Mouse (Mus musculus) kidney, postnatal 0 days (tissue): ENCODE results near the gene Cnot6. TPM values are rescaled to one million over a fixed set of nuclear protein-coding genes. Genes with fewer than 3 reads are reported as not detected.

ENCODE experiments used
- ATAC-seq: fragments of 200-750 bp; cut with Nextera tagmentation; replicated peaks from 2 replicates; pipeline ENCODE4 v1.8.0; 2017; ENCODE audit warnings: low read depth, moderate number of reproducible peaks, moderate TSS enrichment, moderate library complexity; ENCODE audit not compliant: low FRiP score
- DNase-seq: peaks from one replicate; pipeline ENCODE4 v3.0.0-alpha.2; 2016; ENCODE audit warnings: low spot score
- H3K27ac ChIP-seq: fragments of 300-500 bp; sonication (generic); 2 replicates; pipeline ENCODE4 v1.5.1; 2014; ENCODE audit warnings: mild to moderate bottlenecking
- H3K27me3 ChIP-seq: fragments of 300-500 bp; sonication (generic); 2 replicates; pipeline ENCODE4 v1.6.1; 2014; ENCODE audit warnings: low read length, mixed read lengths; ENCODE audit not compliant: insufficient read depth
- H3K36me3 ChIP-seq: fragments of 300-500 bp; sonication (generic); 2 replicates; pipeline ENCODE4 v1.6.1; 2014; ENCODE audit warnings: low read length, mixed read lengths; ENCODE audit not compliant: insufficient read depth
- H3K4me1 ChIP-seq: fragments of 300-500 bp; sonication (generic); replicated peaks from 2 replicates; pipeline ENCODE4 v1.6.1; 2014; ENCODE audit warnings: antibody characterized with exemption, low read length, mixed read lengths; ENCODE audit not compliant: insufficient read depth
- H3K4me2 ChIP-seq: fragments of 300-500 bp; sonication (generic); 2 replicates; pipeline ENCODE4 v1.6.1; 2014; ENCODE audit warnings: mild to moderate bottlenecking, low read length, moderate library complexity, mixed read lengths
- H3K4me3 ChIP-seq: fragments of 300-500 bp; sonication (generic); replicated peaks from 2 replicates; pipeline ENCODE4 v1.5.1; 2014; ENCODE audit warnings: low read depth, low read length
- H3K9ac ChIP-seq: fragments of 300-500 bp; sonication (generic); 2 replicates; pipeline ENCODE4 v1.6.1; 2014; ENCODE audit warnings: low read depth, low read length
- H3K9me3 ChIP-seq: fragments of 300-500 bp; sonication (generic); replicated peaks from 2 replicates; pipeline ENCODE4 v1.6.1; 2016; ENCODE audit warnings: low read length, inconsistent platforms, mixed read lengths
- CTCF ChIP-seq: IDR thresholded peaks from 2 replicates; pipeline ENCODE4 v1.5.1; 2016; ENCODE audit warnings: antibody characterized with exemption, low read depth, mild to moderate bottlenecking, moderate library complexity
- WGBS: fragments of 180-500 bp; shearing (Covaris S2); extraction: QIAGEN DNeasy Blood & Tissue Kit; methylation state at CpG from one replicate; pipeline ENCODE4 v1.1.7; 2014; 5-methylcytosine and 5-hydroxymethylcytosine counted together
- polyA plus RNA-seq: library from polyadenylated mRNA; unstranded; fragments of >200 nt; fragmentation: Nextera tagmentation; extraction: Ambion mirVana; gene quantifications from 2 replicates; pipeline ENCODE4 v1.2.1, GENCODE M21; 2015

The Cnot6 gene
- polyA plus RNA-seq, result 54.4 and 55.0 TPM in 2 replicates

GRCm38 (mm10) chr11:49712555-49713335 is at the start of gene Cnot6:
Cnot6 (minus strand) TSS chr11:49712723.
- Histone ChIP-seq H3K36me3 (no peaks in the 10 kb centered on the region), H3K9me3 (no peaks in the 10 kb centered on the region), H3K4me2 (peak within 1 kb of the TSS; percentile 66), H3K27me3 (no peaks in the 10 kb centered on the region), H3K4me3 (peak within 1 kb of the TSS; percentile 96), H3K4me1 (0 out of 2 replicates have a peak, but pooled peaks cover 14% of the 10 kb centered on the region), H3K9ac (peak within 1 kb of the TSS; percentile 97), H3K27ac (peak within 1 kb of the TSS; percentile 92)
- WGBS, result under 1% methylated on average over 48 of the region's 65 CpGs
- TF ChIP-seq CTCF, result no peak
- peak; percentile 98 for DNase-seq
- peak; percentile 97 for ATAC-seq

GRCm38 (mm10) chr11:49761130-49761529 is 48.6 kb upstream of the Cnot6 start:
- WGBS, result 87% methylated on average over 5 of the region's 5 CpGs

GRCm38 (mm10) chr11:49758096-49758495 is 45.6 kb upstream of the Cnot6 start:
- 85% methylated on average over 3 of the region's 3 CpGs for WGBS
- no peaks in the 10 kb centered on the region for H3K27me3 ChIP-seq

More at GRCm38 (mm10) chr11:49761130-49761529, 48.6 kb upstream of the Cnot6 start:
- no peak overlapping the region for H3K4me3 ChIP-seq
- no peak overlapping the region for H3K4me2 ChIP-seq
- H3K36me3 ChIP-seq, result no peaks in the 10 kb centered on the region
- no peak overlapping the region for H3K9ac ChIP-seq
- ATAC-seq (no peak), DNase-seq (no peak)
- no peaks in the 10 kb centered on the region for H3K9me3 ChIP-seq
- no peak for TF ChIP-seq CTCF
- H3K27me3 ChIP-seq, result no peaks in the 10 kb centered on the region
- H3K27ac ChIP-seq, result no peak overlapping the region
- peaks cover 11% of the 10 kb centered on the region; the same call in 1 of the 2 replicates for H3K4me1 ChIP-seq

GRCm38 (mm10) chr11:49754958-49755665 is 42.6 kb upstream of the Cnot6 start:
- H3K27ac ChIP-seq, result peak overlapping the region; percentile 57
- no peaks in the 10 kb centered on the region for H3K27me3 ChIP-seq
- no peaks in the 10 kb centered on the region for H3K9me3 ChIP-seq
- H3K4me3 ChIP-seq, result no peak overlapping the region
- no peaks in the 10 kb centered on the region for H3K36me3 ChIP-seq
- peak; percentile 44 for DNase-seq
- no peaks in the 10 kb centered on the region for H3K4me1 ChIP-seq
- 29% methylated on average over 12 of the region's 12 CpGs for WGBS
- H3K4me2 ChIP-seq, result no peak overlapping the region
- H3K9ac ChIP-seq, result no peak overlapping the region
- TF ChIP-seq CTCF, result no peak
- 0 out of 2 replicates have a peak, but pooled peaks have one; percentile 33 for ATAC-seq

More at GRCm38 (mm10) chr11:49758096-49758495, 45.6 kb upstream of the Cnot6 start:
- no peaks in the 10 kb centered on the region for H3K36me3 ChIP-seq
- no peak overlapping the region for H3K4me3 ChIP-seq
- no peak overlapping the region for H3K4me2 ChIP-seq
- H3K27ac ChIP-seq, result no peak overlapping the region
- no peak overlapping the region for H3K9ac ChIP-seq
- no peak for ATAC-seq
- no peak for DNase-seq
- no peak for TF ChIP-seq CTCF
- no peaks in the 10 kb centered on the region for H3K9me3 ChIP-seq
- H3K4me1 ChIP-seq, result no peaks in the 10 kb centered on the region

- ATAC-seq, result no peak
- no peak for TF ChIP-seq CTCF
- Histone ChIP-seq H3K4me1 (no peaks in the 10 kb centered on the region), H3K27ac (no peak overlapping the region), H3K27me3 (no peaks in the 10 kb centered on the region), H3K9ac (no peak overlapping the region), H3K4me2 (no peak overlapping the region), H3K36me3 (no peaks in the 10 kb centered on the region), H3K4me3 (no peak overlapping the region), H3K9me3 (no peaks in the 10 kb centered on the region)
- 93% methylated on average over 1 of the region's 1 CpGs for WGBS
- DNase-seq, result no peak
Observed at GRCm38 (mm10) chr11:49746756-49747155, 34.2 kb upstream of the Cnot6 start.

- no peak overlapping the region for H3K4me2 ChIP-seq
- no peak overlapping the region for H3K27ac ChIP-seq
- DNase-seq (no peak), ATAC-seq (no peak)
- H3K36me3 ChIP-seq, result no peaks in the 10 kb centered on the region
- no peaks in the 10 kb centered on the region for H3K9me3 ChIP-seq
- 72% methylated on average over 3 of the region's 3 CpGs for WGBS
- no peak overlapping the region for H3K4me3 ChIP-seq
- no peaks in the 10 kb centered on the region for H3K4me1 ChIP-seq
- no peak for TF ChIP-seq CTCF
- H3K9ac ChIP-seq, result no peak overlapping the region
- H3K27me3 ChIP-seq, result no peaks in the 10 kb centered on the region
Observed at GRCm38 (mm10) chr11:49745839-49746238, 33.3 kb upstream of the Cnot6 start.
